Mouse (Mus musculus): Measurements from ENCODE around the gene Tfap2d. TPM values are rescaled to one million over a fixed set of nuclear protein-coding genes. Genes with fewer than 3 reads are reported as not detected.

Gene Tfap2d
- polyA plus RNA-seq, 1 experiment from 2014 or later, result not detected

GRCm38 (mm10) chr1:19106401-19106800 is 3.6 kb downstream of the Tfap2d start:
- Histone ChIP-seq H3K9ac (ENCODE audit: low read length) (no peak overlapping the region), H3K4me1 (ENCODE audit: control insufficient read depth in 2 of 2, insufficient read depth in 2 of 2, low read length in 2 of 2) (no peaks in the 10 kb centered on the region), H3K4me3 (ENCODE audit: control insufficient read depth in 1 of 2, insufficient read depth in 1 of 2, low read depth in 1 of 2, low read length in 2 of 2) (no peak overlapping the region), H3K9me3 (ENCODE audit: control insufficient read depth, low read length) (no peaks in the 10 kb centered on the region), H3K4me2 (ENCODE audit: low read length) (no peak overlapping the region), H3K27ac (replicated peaks in 1 of 2; ENCODE audit: control insufficient read depth in 1 of 2, insufficient read depth in 1 of 2, low read depth in 2 of 2, low read length in 2 of 2) (no peak overlapping the region), H3K27me3 (ENCODE audit: control insufficient read depth, insufficient read depth, low read length) (peaks cover 98% of the 10 kb centered on the region), H3K36me3 (ENCODE audit: control insufficient read depth, insufficient read depth, low read length) (no peaks in the 10 kb centered on the region)
- no peak for ATAC-seq (ENCODE audit: insufficient number of reproducible peaks, insufficient read depth, low FRiP score, low read depth)
- 4% methylated on average over 4 of the region's 4 CpGs for WGBS

DNA sequence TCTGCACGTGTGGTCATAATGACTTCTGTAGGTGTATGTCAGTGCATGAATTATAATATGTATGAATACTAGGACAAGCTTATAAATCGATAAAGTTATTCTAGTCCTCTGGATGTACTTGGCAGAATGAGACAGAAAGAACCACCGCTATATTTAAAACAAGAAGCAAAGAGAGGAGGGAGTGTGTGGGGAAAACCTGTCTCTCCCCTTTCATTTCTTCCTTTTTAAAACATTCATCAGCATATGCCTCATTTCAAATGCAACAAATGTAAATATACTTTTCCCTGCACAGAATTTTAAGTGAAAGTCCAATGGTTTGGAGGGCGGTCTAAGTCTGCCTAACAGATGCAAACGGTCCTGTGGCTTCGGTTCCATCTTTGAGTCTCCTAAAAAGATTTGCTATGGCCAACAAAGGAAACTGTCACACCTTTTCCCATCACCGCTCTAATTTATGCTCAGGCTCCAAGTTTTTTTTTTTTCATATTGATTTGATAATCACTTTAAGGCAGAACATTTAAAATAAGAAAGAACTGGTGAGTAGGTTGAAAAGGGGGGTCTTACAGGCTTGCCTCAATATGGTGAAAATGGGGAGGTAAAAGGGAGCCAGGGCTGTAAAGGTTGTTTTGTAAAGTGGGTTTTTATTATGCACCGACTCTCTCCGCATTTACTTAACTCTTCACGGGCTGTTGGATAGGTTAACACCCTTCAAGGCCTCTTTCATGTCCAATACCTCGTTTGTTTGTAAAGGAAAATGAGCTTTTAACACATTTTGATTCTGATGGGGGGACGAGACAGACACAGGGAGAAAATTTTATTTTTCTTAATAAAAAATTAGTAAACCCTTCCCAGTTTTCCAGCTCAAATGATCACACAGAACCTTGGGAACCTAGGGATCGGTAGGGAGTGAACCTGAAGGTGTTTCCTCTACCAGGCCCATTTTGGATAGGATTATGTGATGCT is 4.3 kb downstream of the Tfap2d start:
- no peak overlapping the region for H3K9ac ChIP-seq (ENCODE audit: low read length)
- H3K4me1 ChIP-seq (ENCODE audit: control insufficient read depth in 2 of 2, insufficient read depth in 2 of 2, low read length in 2 of 2), result no peaks in the 10 kb centered on the region
- WGBS, result 1% methylated on average over 13 of the region's 13 CpGs
- no peak for ATAC-seq (ENCODE audit: insufficient number of reproducible peaks, insufficient read depth, low FRiP score, low read depth)
- H3K9me3 ChIP-seq (ENCODE audit: control insufficient read depth, low read length), result no peaks in the 10 kb centered on the region
- peaks cover 98% of the 10 kb centered on the region for H3K27me3 ChIP-seq (ENCODE audit: control insufficient read depth, insufficient read depth, low read length)
- H3K4me2 ChIP-seq (ENCODE audit: low read length), result no peak overlapping the region
- no peak overlapping the region for H3K4me3 ChIP-seq (ENCODE audit: control insufficient read depth in 1 of 2, insufficient read depth in 1 of 2, low read depth in 1 of 2, low read length in 2 of 2)
- no peaks in the 10 kb centered on the region for H3K36me3 ChIP-seq (ENCODE audit: control insufficient read depth, insufficient read depth, low read length)
- no peak overlapping the region for H3K27ac ChIP-seq (replicated peaks in 1 of 2; ENCODE audit: control insufficient read depth in 1 of 2, insufficient read depth in 1 of 2, low read depth in 2 of 2, low read length in 2 of 2)

DNA sequence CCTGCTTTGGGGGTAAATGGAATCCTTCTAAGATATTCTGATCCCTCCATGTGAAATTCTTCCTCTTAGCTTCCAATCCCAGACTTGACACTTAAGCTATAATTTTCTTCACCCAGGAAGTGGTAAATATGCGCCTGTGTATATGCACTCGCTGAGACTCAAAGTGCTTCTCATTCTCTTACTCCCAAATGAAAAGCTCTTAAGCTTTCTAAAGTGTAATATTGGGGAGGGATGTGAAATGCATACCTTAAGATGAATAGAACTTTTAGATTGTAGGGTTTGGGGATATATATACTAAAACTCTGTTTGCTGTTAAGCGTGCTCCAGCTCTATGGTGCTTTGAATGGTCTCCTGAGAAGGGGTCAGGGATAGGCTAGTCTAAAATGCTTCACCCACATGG is 5.0 kb downstream of the Tfap2d start:
- WGBS, result 3% methylated on average over 3 of the region's 3 CpGs
- Histone ChIP-seq H3K27me3 (ENCODE audit: control insufficient read depth, insufficient read depth, low read length) (peaks cover 98% of the 10 kb centered on the region), H3K4me3 (ENCODE audit: control insufficient read depth in 1 of 2, insufficient read depth in 1 of 2, low read depth in 1 of 2, low read length in 2 of 2) (no peak overlapping the region), H3K4me2 (ENCODE audit: low read length) (no peak overlapping the region), H3K27ac (replicated peaks in 1 of 2; ENCODE audit: control insufficient read depth in 1 of 2, insufficient read depth in 1 of 2, low read depth in 2 of 2, low read length in 2 of 2) (no peak overlapping the region), H3K9ac (ENCODE audit: low read length) (no peak overlapping the region), H3K9me3 (ENCODE audit: control insufficient read depth, low read length) (no peaks in the 10 kb centered on the region), H3K36me3 (ENCODE audit: control insufficient read depth, insufficient read depth, low read length) (no peaks in the 10 kb centered on the region), H3K4me1 (ENCODE audit: control insufficient read depth in 2 of 2, insufficient read depth in 2 of 2, low read length in 2 of 2) (no peaks in the 10 kb centered on the region)
- no peak for ATAC-seq (ENCODE audit: insufficient number of reproducible peaks, insufficient read depth, low FRiP score, low read depth)

- Histone ChIP-seq H3K4me2 (ENCODE audit: low read length) (no peak overlapping the region), H3K4me3 (ENCODE audit: control insufficient read depth in 1 of 2, insufficient read depth in 1 of 2, low read depth in 1 of 2, low read length in 2 of 2) (no peak overlapping the region), H3K27me3 (ENCODE audit: control insufficient read depth, insufficient read depth, low read length) (peaks cover 81% of the 10 kb centered on the region), H3K36me3 (ENCODE audit: control insufficient read depth, insufficient read depth, low read length) (no peaks in the 10 kb centered on the region), H3K9me3 (ENCODE audit: control insufficient read depth, low read length) (no peaks in the 10 kb centered on the region), H3K4me1 (ENCODE audit: control insufficient read depth in 2 of 2, insufficient read depth in 2 of 2, low read length in 2 of 2) (no peaks in the 10 kb centered on the region), H3K27ac (replicated peaks in 1 of 2; ENCODE audit: control insufficient read depth in 1 of 2, insufficient read depth in 1 of 2, low read depth in 2 of 2, low read length in 2 of 2) (no peak overlapping the region), H3K9ac (ENCODE audit: low read length) (no peak overlapping the region)
- WGBS, result 1% methylated on average over 16 of the region's 16 CpGs
- no peak for ATAC-seq (ENCODE audit: insufficient number of reproducible peaks, insufficient read depth, low FRiP score, low read depth)
These were observed 6.9 kb downstream of the Tfap2d start for GRCm38 (mm10) chr1:19109711-19110110.

DNA sequence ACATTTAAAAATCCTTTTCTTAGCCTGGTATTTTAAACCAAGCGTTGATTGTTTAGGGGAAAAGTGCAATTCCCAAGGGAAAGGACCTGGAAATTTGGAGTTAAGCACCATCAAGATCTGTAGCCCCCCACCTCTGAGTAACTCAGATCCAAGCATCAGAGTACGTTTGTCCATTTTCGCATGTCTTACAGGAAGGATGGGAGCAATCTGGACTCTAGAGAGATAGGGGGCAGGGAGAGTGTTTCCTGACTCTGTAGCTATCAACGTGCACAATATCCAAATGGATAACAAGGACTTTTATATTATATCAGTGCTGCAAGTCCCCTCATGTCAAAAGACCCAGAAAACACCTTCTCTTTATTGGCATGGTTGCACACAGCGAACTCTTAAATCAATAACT is 7.4 kb downstream of the Tfap2d start:
- ATAC-seq (ENCODE audit: insufficient number of reproducible peaks, insufficient read depth, low FRiP score, low read depth), result no peak
- 3% methylated on average over 5 of the region's 5 CpGs for WGBS
- Histone ChIP-seq H3K27ac (replicated peaks in 1 of 2; ENCODE audit: control insufficient read depth in 1 of 2, insufficient read depth in 1 of 2, low read depth in 2 of 2, low read length in 2 of 2) (no peak overlapping the region), H3K36me3 (ENCODE audit: control insufficient read depth, insufficient read depth, low read length) (no peaks in the 10 kb centered on the region), H3K9ac (ENCODE audit: low read length) (no peak overlapping the region), H3K9me3 (ENCODE audit: control insufficient read depth, low read length) (no peaks in the 10 kb centered on the region), H3K4me1 (ENCODE audit: control insufficient read depth in 2 of 2, insufficient read depth in 2 of 2, low read length in 2 of 2) (no peaks in the 10 kb centered on the region), H3K4me3 (ENCODE audit: control insufficient read depth in 1 of 2, insufficient read depth in 1 of 2, low read depth in 1 of 2, low read length in 2 of 2) (no peak overlapping the region), H3K27me3 (ENCODE audit: control insufficient read depth, insufficient read depth, low read length) (peaks cover 76% of the 10 kb centered on the region), H3K4me2 (ENCODE audit: low read length) (no peak overlapping the region)

DNA sequence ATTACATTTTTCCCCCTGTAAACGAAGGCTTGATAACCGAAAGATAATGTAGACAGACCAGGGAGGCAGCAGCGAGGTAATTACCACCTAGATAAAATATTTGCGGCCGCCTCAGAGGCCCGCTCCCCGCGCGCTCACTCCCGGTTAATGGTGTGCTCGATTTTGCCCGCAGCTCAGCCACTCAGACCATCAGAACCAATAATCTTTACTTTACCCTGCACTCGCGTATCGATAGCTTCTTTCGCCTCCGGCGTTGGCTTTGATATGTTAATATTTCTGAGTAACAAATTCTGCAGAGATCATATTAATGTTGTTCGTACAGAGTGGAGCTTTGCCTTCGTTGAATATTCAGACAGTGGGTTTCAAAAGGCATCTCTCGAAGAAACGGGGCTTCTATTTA is 8.2 kb downstream of the Tfap2d start:
- Histone ChIP-seq H3K4me3 (ENCODE audit: control insufficient read depth in 1 of 2, insufficient read depth in 1 of 2, low read depth in 1 of 2, low read length in 2 of 2) (no peak overlapping the region), H3K9ac (ENCODE audit: low read length) (no peak overlapping the region), H3K4me1 (ENCODE audit: control insufficient read depth in 2 of 2, insufficient read depth in 2 of 2, low read length in 2 of 2) (no peaks in the 10 kb centered on the region), H3K27me3 (ENCODE audit: control insufficient read depth, insufficient read depth, low read length) (peaks cover 68% of the 10 kb centered on the region), H3K9me3 (ENCODE audit: control insufficient read depth, low read length) (no peaks in the 10 kb centered on the region), H3K36me3 (ENCODE audit: control insufficient read depth, insufficient read depth, low read length) (no peaks in the 10 kb centered on the region), H3K27ac (replicated peaks in 1 of 2; ENCODE audit: control insufficient read depth in 1 of 2, insufficient read depth in 1 of 2, low read depth in 2 of 2, low read length in 2 of 2) (no peak overlapping the region), H3K4me2 (ENCODE audit: low read length) (no peak overlapping the region)
- ATAC-seq (ENCODE audit: insufficient number of reproducible peaks, insufficient read depth, low FRiP score, low read depth), result no peak
- WGBS, result 2% methylated on average over 22 of the region's 22 CpGs

GRCm38 (mm10) chr1:19178742-19179397 is 76.0 kb downstream of the Tfap2d start:
- Histone ChIP-seq H3K9me3 (ENCODE audit: control insufficient read depth, low read length) (no peaks in the 10 kb centered on the region), H3K27ac (replicated peaks in 1 of 2; ENCODE audit: control insufficient read depth in 1 of 2, insufficient read depth in 1 of 2, low read depth in 2 of 2, low read length in 2 of 2) (no peak overlapping the region), H3K9ac (ENCODE audit: low read length) (no peak overlapping the region), H3K36me3 (ENCODE audit: control insufficient read depth, insufficient read depth, low read length) (no peaks in the 10 kb centered on the region), H3K4me1 (ENCODE audit: control insufficient read depth in 2 of 2, insufficient read depth in 2 of 2, low read length in 2 of 2) (no peaks in the 10 kb centered on the region), H3K4me2 (ENCODE audit: low read length) (no peak overlapping the region), H3K4me3 (ENCODE audit: control insufficient read depth in 1 of 2, insufficient read depth in 1 of 2, low read depth in 1 of 2, low read length in 2 of 2) (no peak overlapping the region), H3K27me3 (ENCODE audit: control insufficient read depth, insufficient read depth, low read length) (no peaks in the 10 kb centered on the region)
- no peak for ATAC-seq (ENCODE audit: insufficient number of reproducible peaks, insufficient read depth, low FRiP score, low read depth)
- 5% methylated on average over 4 of the region's 4 CpGs for WGBS

Data from heart, embryonic 14.5 days (tissue).